Mouse (Mus musculus) liver, adult 2 months (tissue): Measurements from ENCODE around the gene Foxb1.

Experiments
- CTCF ChIP-seq: fragments of 200-500 bp; IDR thresholded peaks from 2 replicates; pipeline ENCODE4 v1.5.1; 2011; ENCODE audit warnings: low read depth, low read length, control low read depth
- POLR2A ChIP-seq: fragments of 200-500 bp; IDR thresholded peaks from 2 replicates; pipeline ENCODE4 v1.6.1; 2011; ENCODE audit warnings: low read length, control low read depth; ENCODE audit not compliant: insufficient read depth; ENCODE audit errors: extremely low read depth

GRCm38 (mm10) chr9:69761569-69761968 is 829 bp upstream of the Foxb1 start:
- TF ChIP-seq CTCF (no peak), POLR2A (no peak)
